Mouse (Mus musculus): ENCODE measurements at regions not wholly inside any gene's neighbourhood (a gene's known extent, or its start where the extent isn't known, plus 50 kb on each side); places are given as distances from the start of the nearest gene placed in this dataset.
A peak's percentile ranks its signal among the peaks of the same experiment; 100 is the strongest.

DNA sequence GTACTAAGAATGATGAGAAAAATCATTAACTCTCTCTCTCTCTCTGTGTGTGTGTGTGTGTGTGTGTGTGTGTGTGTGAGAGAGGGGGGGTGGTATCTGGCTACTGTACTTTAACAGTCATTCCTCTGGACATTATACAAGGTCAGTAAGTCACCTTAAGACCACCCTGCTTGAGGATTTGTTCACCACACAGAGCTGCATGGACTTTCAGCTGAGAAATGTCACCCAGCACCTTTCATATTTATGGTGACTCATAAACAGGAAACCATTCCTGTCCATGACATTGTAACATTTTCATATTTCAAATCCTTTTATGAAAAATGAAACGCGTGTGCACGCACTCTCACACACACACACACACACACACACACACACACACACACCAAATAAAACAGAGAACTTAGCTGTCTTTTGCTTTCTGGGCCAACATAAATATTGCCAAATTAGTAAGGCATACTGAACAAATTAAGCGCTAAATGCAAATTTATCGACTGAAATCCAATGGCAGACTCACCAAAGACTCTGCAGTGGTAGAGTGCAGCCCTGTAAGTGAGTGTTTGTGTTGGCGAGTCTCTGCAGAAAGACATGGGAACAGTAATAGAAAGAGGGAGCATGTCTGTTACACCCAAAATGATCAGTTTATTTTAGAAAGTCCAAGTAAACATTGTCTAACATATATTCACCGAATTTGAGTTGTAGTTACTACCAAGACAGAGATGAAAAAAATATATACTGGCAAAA lies 277.7 kb downstream of the Osr1 start:
- no peak for DNase-seq (ENCODE audit: low spot score)

DNA sequence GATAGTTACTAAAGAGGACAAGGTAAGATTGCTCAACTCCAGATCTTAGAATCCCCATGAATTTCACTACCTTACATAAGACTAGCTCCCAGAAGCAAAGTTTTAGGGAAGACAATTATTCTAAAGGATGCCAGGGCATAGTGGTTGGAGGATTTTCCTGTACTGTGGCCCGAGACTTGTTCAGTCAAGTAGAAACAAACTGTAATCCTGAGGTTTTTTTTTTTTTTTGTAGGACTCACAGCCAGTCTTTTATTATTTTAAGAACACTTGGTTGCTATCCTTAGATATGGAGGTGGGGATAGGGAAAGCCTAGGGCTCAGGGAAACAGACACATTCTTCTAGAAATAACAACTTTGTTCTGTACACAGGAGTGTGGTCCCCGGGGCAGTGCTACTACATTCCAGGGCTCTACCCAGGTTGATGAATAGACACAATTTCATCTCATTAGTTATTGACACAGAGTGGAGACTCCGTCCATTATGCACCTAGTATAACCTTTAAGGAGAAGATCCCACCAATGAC lies 285.6 kb downstream of the Osr1 start:
- no peak for DNase-seq (ENCODE audit: low spot score)

DNA sequence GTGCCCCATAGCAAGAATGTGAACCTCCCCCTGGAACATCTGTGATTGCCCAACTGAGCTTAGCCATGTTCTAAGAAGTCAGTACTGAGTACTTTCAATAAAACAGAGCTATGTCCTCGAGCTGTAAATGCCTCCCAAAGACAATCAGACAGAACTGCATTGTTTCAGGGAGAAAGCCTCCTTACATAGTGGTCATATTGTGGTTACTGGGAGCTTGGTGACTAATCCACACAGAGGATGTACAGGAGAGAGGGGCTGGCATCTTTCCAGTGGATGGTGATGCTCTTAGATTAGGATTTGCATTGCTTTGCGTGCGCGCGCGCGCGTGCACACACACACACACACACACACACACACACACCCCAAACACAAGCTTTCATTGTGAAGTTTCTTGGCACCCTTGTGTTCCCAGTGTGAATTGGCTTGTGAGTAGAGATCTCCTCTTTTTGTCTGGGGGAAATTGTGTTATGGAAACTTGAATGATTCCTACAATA lies 286.3 kb downstream of the Osr1 start:
- DNase-seq (ENCODE audit: low spot score), result no peak

DNA sequence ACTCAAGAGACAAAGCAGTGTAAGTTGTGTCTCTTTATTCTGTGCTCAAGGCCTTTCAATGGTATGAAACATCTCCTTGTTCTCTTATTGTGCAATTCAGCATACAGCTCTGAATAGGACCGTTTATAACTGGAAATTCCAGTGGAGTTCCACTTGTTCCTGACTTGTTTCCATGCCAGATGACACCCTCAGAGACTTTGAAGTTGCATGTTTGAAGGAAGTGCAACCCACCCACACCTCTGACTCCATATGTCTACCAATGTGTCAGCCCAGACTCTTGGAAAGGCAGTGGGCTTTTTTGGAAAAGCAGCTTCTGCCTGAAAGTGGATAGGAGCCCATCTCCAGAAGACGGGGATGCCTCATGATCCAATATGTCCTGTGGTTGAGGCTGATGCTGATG lies 288.1 kb downstream of the Osr1 start:
- no peak for DNase-seq (ENCODE audit: low spot score)

DNA sequence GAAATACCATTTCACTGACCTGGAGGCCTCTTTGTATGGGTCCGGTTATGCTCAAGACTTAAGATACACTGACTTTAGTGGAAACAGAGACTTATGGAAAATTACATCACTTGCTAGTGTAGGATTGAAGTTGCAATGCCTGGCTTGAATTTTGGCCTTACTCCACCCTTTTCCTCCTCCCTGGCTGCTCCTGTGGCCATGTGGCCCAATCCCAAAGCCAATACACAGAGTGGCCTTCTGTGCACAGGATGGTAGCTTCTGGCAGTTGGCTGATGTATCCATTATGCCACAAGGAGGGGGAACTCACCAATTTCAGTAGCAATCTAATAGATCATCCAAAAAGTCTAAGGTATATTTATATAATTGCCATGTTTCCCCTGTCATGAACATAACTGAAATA lies 292.4 kb downstream of the Osr1 start:
- no peak for DNase-seq (ENCODE audit: low spot score)

DNA sequence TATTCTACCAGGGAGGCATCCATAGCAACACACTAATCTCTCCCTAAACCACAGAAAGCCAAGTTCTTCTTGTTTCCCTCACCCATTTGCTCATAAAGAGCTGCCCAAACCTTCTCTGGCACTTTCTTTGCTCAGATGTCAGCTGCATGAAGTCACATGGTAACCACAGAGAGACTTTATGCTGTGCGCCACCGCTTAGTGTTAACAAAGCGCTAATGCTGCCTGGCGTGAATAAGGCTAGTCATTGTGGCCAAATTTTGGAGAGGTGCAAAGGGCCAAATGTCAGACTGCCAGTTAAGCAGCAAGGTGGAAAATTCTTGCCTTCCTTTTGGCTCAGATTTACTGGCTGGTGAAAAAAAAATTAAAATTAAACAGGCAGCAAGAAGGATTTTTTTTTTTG lies 302.3 kb downstream of the Osr1 start:
- no peak for DNase-seq (ENCODE audit: low spot score)

DNA sequence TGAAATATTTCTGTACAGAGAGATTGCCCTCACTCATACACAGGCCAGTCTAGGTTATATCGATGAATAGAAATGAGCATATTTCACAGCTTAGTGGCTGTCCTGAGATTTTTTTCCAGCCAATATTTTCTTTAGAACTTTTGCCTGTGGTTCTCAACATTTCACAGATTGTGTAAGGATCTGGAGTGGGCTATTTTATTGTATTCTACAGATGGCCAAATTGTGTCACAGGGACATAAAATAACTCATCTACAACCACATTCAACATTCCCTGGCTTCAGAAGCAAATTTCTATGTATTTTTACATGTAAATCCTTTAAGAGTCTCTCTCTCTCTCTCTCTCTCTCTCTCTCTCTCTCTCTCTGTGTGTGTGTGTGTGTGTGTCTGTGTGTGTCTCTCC lies 303.3 kb downstream of the Osr1 start:
- DNase-seq (ENCODE audit: low spot score), result no peak

DNA sequence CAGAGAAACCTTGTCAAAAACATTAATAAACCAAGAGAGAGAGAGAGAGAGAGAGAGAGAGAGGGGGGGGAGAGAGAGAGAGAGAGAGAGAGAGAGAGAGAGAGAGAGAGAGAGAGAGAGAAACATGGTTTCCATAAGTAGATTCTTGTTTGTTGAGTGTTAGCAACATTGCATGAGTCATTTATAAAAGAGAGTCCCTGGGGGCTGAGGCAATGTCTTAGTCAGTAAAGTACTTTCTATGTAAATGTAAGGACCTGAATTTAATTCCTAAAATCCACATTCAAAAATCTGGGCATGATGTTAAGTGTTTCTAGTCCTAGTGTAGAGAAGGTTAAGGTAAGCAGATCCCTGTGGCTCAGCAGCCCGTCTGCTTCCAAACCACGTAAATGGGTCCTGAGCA lies 304.9 kb downstream of the Osr1 start:
- DNase-seq (ENCODE audit: low spot score), result no peak

DNA sequence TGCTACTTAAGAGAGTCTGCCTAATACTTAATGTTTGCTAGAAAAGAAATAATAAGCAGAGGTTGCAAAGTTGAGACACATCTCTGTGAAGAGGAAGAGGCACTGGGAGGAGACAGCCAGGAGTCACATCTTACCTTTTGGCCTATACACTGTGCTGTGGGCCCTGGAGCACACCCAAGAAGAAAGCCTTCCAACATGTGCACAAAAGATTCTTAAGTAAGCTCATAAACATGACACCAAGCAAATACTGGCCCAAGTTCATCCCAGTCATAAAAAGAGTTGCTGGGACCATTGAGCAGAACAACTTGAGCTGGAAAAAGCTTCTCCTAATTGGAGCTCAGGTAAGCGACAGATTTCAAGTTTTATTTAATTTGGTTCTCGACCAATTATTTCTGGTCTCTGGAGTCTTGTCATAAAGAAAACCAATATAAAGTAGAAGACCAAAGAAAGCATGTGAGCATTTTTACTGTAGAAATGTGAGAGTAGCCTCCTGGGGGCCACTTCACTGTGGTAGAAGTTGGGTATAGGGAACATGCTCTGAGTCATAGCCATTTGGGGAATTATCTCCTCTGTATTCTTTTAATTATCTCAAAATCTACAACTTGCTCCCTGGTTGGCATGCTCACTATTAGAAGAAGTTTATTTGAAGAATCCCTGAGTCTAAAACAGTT lies 312.2 kb downstream of the Osr1 start:
- no peak for DNase-seq (ENCODE audit: low spot score)

DNA sequence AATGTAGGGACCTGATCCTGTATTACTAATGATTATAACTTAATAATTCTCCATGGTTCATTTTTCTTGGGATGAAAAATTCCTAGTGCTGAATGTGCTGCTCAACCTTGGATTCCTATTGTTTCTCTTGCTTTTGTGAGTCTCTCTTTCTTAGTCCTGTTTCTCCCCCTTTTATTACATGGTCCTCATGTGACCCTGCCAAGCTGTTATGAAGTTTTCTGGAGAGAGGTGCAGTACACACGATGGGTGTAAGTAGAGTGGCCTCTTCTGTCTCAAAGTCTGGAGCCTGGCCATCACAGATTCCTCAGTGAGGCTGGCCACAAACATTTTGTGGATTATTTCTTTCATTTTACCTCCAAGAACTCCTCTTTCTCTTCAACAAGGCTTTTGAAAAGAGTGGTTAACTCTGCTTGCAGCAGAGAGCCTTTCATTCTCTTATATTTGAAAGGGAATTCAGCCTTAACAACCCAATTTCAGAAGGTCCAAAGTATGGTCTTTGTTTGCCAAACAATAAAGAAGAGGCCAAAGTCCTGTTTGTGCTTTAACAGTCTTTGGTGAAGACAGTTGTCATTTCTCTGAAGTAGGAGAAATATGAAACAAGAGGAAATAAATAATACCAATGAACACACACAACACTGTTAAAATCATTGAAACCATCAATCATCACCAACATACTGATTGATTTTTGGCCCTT lies 313.3 kb downstream of the Osr1 start:
- DNase-seq (ENCODE audit: low spot score), result no peak

DNA sequence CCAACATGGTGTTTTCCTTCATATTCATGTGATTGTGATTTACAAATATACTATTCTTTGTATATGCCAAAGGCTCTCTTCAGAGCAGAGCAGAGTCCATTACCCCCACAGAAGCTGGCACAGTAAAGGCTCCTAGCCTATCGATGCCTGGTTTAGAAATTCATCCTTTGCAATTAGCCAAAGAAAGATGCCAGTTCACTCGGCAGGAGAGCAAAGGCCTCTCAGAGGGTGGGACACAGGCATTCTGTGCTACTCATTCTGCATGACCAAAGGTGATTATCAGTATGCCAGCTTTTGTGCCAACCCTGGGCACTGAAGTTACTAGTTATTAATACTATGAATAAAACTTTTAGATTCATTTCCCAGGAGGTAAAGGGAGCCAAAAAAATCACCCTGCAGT lies 324.6 kb downstream of the Osr1 start:
- no peak for DNase-seq (ENCODE audit: low spot score)

DNA sequence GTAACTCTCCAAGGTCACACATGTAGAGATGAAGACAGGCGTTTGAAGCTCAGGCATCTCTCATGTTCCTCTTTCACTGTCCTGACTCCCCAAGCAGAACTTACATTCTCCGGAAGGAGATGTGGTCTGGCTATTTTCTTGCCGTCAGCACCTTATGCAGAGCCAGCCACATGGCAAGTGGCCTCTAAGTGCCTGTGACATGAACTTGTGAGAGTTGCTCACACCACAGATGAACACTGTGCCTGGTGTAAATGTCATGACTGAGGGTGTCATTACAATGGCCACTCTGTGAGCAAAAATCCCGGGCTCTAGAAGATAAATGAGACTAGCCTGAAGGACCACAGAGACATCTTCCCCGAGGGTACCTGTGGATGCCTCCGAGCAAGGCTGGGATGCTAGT lies 328.1 kb downstream of the Osr1 start:
- DNase-seq (ENCODE audit: low spot score), result no peak

DNA sequence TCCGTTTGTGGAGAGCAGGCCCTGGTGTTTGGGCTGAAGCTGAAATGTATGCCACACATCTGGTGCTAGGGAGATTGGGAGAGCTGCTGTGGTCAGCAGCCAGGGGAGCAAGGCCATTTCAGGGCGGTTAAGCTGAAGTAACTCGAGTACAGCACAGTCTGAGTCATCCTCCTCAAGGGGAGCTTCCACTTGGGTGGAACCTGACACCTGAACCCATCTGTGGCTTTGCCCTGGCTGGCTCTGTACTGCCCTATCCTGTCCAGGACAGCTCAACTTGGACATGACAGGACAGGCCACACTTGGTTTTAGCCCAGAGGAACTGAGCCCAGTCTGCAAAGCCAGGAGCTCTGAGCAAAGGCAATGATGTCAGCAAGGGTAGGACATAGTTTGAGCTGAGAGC lies 328.5 kb downstream of the Osr1 start:
- DNase-seq (ENCODE audit: low spot score), result peak; percentile 5

DNA sequence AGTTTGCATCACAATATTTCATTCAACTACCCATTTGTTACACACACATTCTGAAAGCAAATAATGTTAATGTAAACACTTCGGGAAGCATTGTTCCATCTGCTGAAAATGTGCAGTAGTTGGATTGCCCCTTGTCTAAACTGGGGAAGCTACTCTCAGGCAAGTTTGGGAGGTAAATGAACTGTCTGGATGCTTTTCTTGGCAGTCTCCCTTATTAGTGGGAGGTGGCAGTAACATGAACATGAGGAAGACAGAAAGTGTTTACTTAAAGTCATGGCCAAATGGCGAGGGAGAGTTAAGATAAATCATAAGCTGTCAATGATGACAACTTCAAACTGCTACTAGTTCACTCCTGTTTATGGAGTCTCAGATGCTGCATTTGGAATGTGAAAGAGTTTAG lies 332.0 kb downstream of the Osr1 start:
- no peak for DNase-seq (ENCODE audit: low spot score)

DNA sequence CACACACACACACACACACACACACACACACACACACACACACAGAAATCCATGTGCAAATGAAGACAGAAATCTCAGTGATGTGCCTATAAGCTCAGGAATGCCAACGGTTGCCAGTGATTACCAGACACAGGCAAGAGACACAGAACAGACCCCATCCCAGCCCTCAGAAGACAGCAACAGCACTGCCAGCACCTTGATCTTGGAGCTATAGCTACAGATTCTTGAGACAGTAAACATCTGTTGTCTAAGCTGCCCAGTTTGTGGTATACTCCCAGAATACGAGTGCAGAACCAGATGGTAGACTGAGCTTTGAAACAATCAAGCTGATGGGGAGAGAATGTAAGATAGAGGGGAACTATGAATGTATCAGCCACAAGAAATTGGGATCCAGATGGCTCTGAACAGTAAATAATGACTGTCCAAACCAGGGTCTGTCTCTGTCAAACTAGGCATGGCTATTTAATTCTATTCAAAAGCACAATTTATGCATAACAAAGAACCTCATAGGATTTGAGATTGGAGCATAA lies 333.9 kb downstream of the Osr1 start:
- DNase-seq (ENCODE audit: low spot score), result no peak

DNA sequence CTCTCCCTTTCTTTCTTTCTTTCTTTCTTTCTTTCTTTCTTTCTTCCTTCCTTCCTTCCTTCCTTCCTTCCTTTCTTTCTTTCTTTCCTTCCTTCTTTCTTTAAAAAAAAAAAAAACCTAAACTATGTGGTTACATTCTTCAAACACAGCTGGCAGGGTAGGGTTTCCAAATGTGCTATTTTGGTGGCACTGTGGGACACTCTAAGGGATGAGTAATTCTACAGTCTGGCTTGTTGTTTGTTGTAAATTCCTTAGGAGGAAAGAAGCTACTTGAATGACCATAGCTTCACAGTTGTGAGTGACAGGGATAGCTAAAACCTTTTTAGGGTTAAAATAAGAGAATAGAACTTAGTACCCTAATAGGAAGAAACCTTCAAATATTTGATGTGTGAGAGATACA lies 342.4 kb downstream of the Osr1 start:
- DNase-seq (ENCODE audit: low spot score), result no peak

DNA sequence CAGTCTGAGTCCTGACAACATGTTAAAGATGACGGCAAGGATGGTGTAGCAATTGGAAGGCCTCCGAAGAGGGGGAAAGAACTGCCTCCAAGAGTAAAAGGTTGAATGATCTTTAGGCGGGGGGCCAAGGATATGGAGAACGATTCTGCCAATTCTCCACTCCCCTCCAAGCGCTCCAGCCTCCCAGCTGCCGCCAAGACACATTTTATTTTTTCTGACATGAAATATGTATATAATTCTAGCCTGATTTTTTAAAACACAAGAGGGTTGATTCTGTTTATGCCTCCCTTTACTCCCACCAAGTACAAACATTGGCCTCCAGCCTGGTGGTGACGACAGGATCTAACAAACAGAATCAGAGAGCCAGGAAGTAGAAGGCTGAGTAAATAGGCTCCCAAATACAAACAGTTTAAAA lies 345.8 kb downstream of the Osr1 start:
- DNase-seq (ENCODE audit: low spot score), result no peak

DNA sequence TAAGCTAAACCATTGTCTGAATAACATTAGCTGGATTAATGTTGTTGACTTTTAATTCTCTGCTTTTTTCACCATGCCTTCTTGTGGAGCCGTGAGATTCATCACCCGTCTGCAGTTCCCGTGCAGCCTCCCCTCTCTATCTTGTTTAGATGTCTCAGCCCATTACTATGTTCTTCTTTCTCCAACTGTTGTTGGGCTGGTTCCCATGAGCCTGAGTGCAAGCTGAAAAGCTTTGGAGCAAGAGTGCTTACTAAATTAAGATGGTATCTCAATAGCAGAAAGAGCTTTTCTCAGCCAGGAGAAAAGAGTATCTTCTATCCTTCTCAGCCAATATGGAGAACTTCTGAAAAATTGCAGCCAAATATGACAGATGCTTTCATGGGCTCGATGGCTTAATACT lies 348.1 kb downstream of the Osr1 start:
- no peak for DNase-seq (ENCODE audit: low spot score)

DNA sequence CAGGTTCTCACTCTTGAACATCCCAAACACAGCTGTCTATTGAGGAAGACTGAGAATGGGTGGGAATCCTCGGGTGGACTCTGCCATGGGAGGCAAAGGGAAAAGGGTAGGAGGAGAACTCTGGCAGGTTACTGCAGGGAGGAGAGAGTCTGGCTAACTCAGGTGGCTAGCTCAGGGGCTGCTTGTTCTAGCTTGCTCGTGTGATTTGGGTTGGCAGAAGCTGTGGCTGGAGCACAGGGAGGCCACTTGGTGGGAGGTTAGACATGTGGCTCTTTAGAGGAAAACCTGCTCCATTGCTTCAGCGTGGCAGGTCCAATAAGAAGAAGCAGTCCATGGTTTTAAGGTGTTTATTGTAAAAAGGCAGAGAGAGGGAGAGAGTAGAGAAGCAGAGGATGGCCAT lies 349.1 kb downstream of the Osr1 start:
- no peak for DNase-seq (ENCODE audit: low spot score)

DNA sequence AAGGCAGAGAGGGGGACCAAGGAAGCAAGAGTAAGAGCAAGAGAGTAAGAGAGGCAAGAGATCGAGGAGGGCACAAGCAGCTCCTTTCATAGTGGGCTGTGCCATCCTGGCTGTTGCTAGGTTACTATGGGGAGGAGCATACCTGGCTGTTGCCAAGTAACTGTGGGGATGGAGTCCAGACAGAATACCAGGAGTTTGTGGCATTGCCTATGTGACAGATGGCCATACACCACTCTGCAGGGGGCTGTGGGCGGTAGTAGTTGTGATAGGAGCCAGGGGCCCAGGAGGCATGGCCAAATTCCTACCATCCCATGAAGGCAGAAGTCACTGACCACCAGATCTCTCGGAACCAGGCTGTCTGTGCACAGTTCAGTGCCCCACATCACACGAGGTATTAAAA lies 349.5 kb downstream of the Osr1 start:
- DNase-seq (ENCODE audit: low spot score), result no peak

DNA sequence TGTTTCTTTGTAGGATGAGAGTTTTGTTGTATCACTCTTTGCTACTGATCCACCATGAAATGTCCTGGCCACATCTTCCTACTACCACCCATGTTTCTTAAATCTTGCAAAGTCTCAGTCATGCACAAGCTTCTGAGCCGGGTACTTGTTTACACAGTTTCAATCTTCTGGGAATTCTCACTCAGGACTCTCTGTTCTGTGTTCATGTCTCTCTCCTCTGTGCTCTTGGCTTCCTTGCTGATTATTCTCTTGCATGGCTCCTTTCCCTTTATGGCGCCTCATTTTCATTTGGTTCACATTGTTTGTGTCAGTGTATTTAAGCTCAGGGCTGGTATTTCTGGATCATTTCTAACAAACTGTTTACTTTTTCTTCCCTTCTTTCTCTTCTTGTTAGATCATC lies 350.5 kb downstream of the Osr1 start:
- DNase-seq (ENCODE audit: low spot score), result no peak

DNA sequence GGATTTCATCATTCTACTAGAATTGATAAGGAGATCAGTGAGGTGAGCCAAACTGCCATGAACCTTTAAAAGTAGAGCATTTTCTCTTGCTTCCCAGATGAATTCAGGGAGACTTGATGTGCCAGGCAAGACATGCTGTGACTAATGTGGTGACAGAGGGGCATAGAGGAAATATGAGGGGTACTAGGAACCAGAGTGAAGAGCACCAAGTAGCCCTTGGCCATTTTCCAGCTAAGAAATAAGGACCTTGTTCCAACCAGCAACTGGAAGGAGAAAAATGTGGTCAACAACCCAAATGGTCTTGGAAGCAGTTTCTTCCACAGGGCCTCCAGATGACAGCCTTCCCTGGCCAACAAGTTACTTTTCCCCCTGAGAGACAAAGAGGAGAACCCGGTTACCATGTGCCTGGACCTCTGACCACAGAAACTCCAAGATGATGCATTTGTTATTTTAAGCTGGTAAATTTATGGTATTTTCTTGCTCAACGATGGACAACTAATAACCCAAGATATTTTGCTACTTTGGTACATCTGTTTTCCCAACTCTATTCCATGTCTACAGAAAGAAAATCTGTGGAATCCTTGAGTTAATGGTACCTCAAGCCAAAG lies 351.8 kb downstream of the Osr1 start:
- DNase-seq (ENCODE audit: low spot score), result no peak
